Mouse (Mus musculus) testis, adult 2 months (tissue): ENCODE results near the gene Dcakd.

Experiments used
- CTCF ChIP-seq: fragments of 200-500 bp; IDR thresholded peaks from 2 replicates; pipeline ENCODE4 v1.5.1; 2012; ENCODE audit warnings: low read depth, mild to moderate bottlenecking, inconsistent platforms, low read length, moderate library complexity; ENCODE audit not compliant: control insufficient read depth, insufficient read depth, insufficient replicate concordance
- POLR2A ChIP-seq: fragments of 200-500 bp; IDR thresholded peaks from 2 replicates; pipeline ENCODE4 v1.6.1; 2012; ENCODE audit warnings: low read depth, mild to moderate bottlenecking, inconsistent platforms, low read length, moderate library complexity; ENCODE audit not compliant: control insufficient read depth

- TF ChIP-seq POLR2A (no peak), CTCF (no peak)
Observed at GRCm38 (mm10) chr11:102993420-102994029, 34.6 kb downstream of the Dcakd start.
